Mouse (Mus musculus): ENCODE measurements at regions not wholly inside any gene's neighbourhood (a gene's known extent, or its start where the extent isn't known, plus 50 kb on each side); places are given as distances from the start of the nearest gene placed in this dataset.

DNA sequence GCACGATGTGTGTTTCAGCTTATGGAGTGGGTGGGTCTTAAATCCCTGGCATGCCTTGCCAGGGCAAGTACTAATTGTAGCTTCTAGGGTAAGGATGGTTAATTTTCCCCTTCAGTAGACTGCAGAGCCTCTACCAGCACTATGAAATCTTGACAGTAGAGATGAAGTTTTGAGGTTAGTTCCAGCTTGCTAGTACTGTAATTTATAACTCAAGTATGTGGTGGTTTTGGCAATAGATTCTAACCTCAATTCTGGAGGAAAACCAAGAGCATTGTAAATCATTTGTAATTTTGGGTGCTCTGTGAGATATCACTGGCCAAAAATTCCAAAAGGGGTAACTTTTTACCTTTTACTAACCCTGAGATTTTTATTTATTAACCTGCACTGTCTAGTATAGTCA, 164.3 kb upstream of the Ednrb start:
- DNase-seq (ENCODE audit: low read depth, low spot score) = no peak

DNA sequence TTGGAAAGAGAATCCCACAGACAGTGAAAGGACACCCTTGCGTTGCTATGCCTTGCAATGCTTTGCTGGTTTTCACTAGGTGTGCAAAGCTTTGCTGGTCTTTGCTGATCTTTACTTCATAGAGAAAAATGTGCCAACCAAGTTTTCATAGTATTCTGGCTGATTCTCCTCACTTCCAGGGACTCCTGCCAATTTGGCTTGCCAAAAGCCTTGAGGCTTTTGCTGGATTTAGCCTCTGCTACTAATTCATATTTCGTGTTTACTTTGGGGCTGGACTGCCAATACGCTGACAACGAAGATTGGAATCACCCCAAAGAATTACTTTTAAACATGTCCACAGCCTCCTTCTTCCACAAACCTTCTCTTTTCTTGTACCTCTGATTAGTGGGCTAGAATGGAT, 162.2 kb upstream of the Ednrb start:
- no peak for DNase-seq (ENCODE audit: low read depth, low spot score)

DNA sequence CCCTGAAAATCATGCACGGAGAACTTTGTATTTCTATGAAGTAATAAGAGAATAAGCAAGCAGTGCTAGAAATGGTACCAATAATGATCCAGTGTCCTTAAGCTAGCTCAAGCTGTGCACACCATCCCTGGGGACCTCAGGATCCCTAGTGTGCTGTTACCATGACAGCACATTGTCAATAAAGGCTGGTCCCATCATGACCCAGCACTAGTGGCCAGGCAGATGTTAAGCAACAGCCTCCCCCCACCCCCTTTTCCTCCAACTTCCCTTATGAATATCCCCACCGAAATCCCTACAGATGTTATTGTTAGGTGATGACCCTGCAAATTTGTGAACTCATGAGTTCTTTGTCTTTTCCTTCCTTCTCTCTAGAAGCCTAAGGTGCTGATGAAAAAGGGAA, 160.9 kb upstream of the Ednrb start:
- DNase-seq (ENCODE audit: low read depth, low spot score) = no peak

DNA sequence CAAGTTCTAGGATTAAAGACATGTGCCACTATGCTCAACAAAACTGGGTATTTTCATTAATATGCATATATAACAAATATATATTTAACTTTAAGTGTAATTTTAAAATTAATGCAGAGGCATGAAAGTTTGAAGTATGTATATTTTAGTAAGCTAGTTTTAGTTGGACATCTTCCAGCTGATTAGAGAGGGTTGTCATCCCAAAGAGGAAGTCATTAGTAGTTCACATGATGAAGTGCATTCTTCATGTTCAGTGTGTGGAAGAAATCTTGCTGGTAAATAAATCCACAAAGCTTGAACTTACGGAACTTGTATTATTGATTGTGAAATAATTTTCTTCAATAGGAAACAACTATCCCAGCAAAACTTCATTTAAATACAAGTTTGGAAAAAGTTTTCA, 158.2 kb upstream of the Ednrb start:
- no peak for DNase-seq (ENCODE audit: low read depth, low spot score)

DNA sequence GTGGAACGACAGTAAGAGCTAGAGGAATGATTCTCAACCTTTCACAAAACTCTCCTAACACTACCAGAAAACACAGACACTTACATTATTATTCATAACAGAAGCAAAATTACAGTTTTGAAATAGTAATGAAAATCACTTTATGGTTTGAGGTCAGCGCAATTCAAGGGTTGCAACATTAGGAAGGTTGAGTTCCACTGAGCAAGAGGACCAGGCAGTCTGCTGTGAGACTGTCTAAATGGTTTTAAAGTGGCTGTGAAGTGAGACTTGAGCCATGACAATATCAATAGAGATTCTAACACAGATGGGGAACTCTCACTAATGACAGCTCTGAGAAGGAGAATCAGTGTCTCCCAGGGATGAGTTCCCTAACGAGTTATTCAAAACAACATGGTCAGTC, 146.2 kb upstream of the Ednrb start:
- no peak for DNase-seq (ENCODE audit: low read depth, low spot score)

DNA sequence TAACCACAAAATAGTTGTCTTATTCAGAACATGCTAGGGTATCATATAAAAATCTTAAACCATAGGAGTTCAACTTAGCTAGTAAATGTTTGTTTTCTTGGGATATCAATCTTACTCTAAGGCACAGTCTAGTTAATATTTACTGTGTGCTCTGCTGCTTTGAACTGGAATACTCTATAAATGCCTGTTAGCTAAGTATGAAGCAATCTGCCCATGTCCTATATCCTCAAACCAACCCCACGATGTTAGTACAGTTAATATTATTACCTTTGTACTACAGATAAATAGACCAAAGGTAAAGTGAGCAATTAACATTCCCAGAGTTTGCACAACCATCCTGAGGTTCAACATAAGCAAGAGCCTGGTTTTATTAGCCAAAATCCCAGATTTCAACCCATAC, 145.7 kb upstream of the Ednrb start:
- no peak for DNase-seq (ENCODE audit: low read depth, low spot score)

DNA sequence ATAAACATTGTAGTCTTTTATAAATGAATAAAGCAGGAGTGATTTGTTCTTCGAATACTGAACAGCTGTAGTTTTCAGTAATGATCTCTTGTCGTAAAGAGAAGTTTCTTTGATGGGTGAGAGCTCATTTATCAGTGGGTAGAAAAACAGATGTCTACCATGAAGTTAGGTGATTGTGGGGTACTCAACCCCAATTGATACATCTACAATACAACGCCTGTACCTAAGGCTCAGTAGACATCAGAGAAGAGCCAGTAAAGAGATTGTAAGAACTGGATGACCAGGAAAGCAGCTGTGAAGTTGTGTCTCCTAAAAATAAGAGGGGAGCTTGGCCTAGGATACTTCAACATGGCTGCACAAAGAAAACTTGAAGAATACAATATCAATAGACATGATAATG, 143.1 kb upstream of the Ednrb start:
- no peak for DNase-seq (ENCODE audit: low read depth, low spot score)

DNA sequence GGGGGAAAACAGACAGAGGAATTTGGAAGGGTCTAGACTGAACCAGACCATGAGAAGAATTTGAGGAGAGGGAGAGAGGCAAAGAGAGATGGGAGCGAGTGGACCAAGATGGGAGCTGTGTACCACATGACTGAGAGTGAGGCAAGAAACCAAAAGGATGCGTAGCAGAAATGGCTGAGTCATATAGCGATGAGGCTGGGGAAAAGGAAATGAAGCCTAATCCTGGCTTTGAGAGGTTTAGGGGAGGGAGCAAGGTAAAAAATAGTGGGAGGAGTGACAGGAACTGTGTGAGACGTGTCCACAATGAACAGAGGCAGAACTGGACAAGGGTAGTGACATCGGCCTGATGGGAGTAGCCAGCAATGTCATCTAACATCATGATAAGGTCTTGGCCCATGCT, 140.1 kb upstream of the Ednrb start:
- no peak for DNase-seq (ENCODE audit: low read depth, low spot score)

DNA sequence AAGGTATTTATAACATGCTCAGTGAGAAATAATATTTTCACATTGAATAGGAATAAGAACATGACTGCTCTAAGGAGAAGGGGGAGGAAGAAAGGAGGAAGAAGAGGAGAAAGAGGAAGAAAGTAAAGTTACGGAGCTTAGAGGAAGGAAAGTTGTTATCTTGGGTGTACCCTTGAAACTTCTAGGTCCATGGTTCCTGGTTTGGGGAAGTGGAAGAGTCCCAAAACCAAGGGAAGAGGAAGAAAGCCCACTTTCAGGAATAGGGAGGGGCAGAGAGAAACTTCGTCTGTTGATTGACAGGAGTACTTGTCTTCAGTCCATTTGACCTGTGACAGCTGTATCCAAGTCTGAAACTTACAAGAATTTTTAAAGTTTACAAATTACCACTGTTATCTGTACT, 134.6 kb upstream of the Ednrb start:
- no peak for DNase-seq (ENCODE audit: low read depth, low spot score)

DNA sequence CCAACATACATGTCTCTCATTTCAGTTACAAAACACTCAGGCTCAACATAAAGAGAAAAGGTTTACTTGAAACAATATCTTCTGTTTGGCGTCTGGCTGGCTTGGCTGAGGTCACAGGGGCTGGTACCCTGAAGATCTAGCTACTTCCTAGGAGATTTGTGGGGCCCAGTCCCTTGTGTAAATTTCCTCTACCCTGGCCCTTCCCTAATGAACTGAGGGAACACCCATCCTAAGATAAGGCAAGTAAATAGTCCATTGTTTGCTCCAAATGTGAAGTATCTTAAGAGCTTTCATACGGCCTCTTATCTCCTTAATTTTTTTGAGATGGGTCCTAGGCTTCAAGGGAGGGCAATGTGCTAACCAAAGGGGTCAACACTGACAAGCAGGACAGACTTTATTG, 133.6 kb upstream of the Ednrb start:
- no peak for DNase-seq (ENCODE audit: low read depth, low spot score)

DNA sequence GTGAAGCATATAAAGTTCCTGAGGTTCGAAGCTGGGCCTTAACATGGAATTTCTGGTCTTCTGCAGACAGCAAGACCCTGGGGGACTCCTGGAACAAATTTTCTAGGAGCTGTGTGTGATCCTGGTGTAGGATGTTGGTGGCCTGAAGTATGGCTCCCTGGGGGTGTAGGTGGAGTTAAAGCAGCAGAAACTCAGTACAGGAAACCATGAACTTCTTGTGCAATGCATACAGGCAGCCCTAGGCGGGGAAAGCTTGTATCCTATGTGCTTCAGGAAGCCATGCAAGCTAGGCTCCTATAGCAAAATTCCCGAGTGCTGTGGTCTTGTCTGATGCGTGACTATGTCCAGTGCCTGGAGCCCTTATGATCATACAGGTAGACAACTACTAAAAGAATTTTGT, 129.8 kb upstream of the Ednrb start:
- DNase-seq (ENCODE audit: low read depth, low spot score) = no peak

DNA sequence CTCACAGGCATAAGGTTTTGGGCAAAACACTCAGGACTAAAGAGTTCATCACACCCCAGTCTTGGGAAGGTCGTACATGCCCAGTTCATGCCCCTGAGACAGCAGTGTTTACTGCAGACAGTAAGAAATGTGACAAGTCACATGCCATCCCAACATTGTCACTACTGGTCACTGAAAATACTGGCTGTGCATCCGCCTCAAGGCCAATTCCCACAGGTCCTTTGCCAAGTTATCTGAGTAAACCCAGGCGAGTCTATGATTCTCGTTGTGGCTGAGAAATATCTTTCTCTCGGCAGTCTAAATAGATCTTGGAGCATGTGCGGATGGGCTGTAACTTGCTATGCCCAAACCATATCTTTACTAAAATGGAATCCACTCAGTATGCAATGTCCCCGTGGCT, 128.9 kb upstream of the Ednrb start:
- DNase-seq (ENCODE audit: low read depth, low spot score) = no peak

DNA sequence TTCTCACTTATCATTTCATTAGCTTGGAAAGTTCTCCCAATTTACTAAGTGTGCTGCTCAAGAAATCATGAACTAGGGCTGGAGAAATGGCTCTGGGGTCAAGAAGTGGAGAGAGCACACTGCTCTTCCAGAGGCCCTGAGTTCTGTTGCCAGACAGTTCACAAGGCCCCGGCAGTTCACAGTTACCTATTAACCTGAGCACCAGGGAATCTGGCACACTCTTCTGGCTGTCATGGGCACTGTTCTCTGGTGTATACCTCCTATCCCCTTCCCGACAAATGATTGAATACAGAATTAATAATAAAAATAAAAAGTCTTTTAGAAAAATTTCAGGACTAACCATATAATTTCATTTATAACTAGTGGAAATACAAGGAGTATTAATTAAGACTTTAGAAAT, 125.1 kb upstream of the Ednrb start:
- no peak for DNase-seq (ENCODE audit: low read depth, low spot score)

DNA sequence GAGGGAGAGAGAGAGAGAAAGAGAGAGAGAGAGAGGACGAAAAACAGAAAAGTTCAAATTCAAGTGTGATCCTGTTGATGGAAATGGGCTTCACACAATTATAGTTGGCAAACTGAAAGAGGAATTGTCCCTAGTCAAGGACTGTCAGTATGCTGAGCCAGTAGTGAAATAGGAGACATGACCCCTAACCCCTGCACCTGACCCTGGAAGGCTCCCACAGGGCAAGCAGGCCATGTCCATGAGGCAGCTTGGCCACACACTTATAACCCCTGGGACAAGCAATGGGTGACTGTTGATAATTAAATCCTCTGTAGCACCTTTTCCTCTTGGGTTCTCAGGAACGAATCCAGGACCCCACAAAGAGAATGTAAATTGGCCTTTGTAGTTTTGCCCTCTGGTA, 122.1 kb upstream of the Ednrb start:
- DNase-seq (ENCODE audit: low read depth, low spot score) = no peak

DNA sequence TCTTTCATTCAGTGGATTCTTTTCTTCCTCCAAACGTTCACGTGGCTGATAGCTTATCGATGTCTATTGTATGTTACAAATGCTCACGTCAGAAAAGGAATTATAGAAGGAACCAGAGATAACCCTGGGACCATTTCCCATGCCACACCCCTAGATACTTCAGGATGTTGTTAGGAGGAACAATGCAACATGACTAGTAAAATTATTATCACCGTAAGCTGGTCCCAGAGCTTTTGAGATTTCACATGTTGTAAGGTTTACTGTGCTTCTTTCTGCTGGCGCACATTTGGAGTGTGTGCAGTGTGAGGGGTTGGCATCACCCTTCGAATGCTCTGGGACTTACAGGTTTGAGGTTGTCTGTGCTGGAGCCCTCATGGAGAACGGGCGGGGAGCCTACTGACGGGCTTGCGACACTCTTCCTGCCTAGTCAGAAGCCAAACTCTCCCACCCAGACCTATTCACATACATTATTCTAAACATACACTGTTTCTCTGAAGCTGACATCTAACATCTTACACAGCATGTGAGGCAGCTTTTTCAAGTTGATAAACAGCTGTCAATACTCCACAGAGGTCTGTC, 118.2 kb upstream of the Ednrb start:
- no peak for DNase-seq (ENCODE audit: low read depth, low spot score)

DNA sequence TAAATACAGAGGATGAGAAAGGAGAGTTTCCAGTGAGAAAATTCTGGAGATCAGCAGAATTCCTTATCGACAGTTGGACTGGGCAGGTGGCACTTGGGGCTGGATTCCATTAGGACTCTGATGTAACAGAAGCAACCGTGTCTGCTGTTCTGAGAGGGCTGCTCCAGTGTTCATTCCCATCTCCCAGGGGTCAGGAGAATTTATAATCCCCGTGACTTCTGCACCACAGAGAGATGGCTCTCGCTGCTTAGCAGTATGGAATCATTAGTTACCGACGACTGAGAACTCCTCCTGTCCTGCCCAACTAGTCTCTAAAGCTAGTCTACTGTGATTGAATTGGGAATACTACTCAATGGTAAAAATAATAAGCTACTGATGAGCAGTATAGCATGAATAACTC, 107.7 kb upstream of the Ednrb start:
- DNase-seq (ENCODE audit: low read depth, low spot score) = no peak

DNA sequence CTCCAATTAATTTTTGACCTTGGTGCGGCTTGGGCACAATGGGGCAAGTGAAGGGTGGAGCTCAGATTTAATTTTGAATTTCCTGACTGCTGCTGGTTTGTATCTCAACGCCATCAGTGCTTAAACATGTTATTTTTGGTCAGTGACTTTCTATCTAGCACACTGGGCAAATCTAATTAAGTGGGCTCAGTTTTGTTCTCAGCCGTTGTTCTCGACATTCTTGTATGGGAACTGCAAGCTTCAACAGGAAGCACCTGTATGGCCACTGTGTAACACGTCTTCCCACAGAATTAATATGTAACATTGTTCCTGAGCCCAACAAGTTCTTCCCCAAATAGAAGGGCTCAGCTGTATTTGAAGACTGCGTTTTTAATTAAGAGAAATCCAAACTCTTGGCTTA, 105.7 kb upstream of the Ednrb start:
- DNase-seq (ENCODE audit: low read depth, low spot score) = no peak

DNA sequence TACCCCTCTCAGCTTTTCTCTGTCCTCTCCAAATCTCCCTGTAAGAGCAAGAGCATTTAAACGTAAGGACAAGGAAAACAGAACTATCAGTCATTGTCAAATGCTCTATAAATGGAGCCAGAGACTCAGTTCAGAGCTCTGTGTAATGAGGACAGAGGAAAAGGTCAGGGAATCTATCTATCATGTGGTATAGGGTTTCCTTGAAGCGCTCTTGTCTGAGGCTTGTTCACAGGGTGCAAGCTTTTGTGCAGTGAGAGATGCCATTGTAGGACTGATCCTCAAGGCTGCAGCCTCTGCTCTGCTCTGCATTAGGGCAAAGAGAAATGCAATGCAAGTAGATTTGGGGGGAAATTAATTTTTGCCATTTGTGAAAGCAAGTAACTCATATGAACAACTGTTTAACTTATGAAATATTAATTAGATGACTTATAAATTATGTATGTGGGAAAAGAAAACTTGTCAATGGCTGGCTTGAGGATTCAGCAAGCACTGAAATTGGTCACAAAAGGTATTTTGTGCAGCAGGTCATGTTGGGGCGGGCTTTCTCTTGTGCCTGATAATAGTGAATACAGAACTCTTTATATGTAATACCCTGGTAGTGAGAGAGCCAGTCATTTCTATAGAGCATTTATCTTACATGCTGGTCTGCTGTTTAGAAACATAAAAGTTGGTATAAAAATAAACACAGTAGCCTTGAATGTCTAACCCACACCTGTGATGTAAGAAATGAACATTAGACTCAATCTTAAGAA, 104.0 kb upstream of the Ednrb start:
- DNase-seq (ENCODE audit: low read depth, low spot score) = no peak

DNA sequence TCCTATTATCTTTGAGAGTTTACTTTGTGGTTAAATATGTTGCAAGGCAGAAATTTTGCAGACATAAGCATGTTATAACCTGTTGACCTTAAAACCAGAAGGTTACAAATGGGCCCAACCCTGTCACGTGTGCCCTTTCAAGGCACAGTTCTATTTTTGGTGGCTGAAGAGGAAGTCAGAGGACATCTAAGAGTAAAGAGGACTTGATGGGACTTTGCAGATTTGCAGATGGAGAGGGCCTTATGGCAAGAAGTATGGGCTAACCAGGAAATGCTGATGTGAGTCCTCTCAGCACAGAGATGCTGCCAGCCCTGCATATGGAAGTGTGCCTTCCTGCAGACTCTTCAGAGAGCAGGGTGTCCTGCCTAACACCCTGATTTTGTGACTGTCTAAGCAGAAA, 101.6 kb upstream of the Ednrb start:
- no peak for DNase-seq (ENCODE audit: low read depth, low spot score)

DNA sequence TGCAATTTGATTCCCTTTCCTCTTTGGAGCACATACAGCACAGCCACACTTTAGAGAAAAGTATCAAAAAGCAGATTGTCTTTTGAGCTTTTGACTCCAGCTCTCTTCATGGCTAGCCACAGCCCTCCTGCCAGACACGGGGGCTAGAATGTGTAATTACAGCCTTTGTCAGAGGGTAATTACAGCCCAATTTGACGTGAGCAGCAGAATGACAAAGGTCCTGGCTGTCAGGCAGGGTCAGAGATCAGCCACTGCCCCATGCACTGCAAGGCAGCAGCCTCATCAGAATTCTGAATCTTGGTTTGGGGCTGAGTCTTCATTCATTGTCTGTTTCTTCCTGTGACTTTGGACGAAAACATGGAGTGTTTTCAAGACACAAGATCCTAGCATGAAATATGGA, 95.7 kb upstream of the Ednrb start:
- DNase-seq (ENCODE audit: low read depth, low spot score) = no peak

DNA sequence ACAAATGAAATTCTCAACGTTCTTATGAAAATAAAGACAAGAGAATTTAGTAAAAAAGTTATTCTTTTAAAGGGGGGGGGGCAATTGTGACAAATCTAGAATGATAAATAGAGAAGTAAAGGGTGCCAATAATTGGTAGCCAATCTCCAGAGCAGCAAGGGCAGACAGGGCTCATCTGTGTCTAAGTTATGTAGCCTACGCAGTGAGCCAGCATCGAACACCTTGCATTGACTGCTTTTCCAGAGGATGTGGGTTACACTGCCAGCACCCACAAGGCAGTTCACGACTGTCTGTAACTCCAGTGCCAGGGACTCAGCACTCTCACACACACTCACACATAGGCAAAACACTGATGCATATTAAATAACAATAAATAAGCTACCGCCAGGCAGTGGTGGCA, 94.7 kb upstream of the Ednrb start:
- DNase-seq (ENCODE audit: low read depth, low spot score) = no peak

DNA sequence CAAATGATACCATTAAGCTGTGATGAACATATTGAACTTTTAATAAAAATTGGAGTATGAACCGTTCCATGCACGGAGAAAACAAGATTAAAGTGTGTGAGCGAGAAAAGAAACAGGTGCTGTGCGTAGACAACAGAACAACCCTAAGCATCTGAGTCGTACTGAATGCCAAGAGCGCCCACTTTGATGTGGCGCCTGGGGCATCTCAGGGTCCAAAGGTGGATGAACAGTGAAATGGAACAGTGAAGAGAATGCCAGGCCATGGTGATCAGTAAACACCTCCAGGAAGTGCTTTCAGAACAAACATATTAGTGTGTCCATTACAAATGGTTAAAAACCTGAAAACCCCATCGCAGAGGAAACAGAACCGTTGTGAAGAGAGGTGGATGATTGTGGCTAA, 94.0 kb upstream of the Ednrb start:
- no peak for DNase-seq (ENCODE audit: low read depth, low spot score)

DNA sequence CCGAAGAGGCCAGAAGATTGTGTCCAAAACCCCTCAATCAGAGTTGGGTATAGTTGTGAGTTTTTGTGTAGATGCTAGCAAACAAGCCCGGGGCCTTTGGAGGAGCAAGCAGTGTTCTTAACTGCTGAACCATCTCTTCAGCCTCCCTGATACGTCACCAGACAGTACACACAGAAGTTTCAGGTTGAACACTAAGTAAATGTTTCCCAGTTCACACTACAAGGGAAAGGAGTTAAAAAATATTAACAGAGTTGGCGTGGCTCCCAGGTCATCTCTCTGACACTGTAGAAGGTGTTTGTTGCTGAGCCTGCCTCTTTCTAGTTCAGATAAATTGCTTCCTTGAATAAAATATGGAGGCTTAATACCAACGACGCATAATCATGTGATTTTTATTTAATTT, 93.5 kb upstream of the Ednrb start:
- DNase-seq (ENCODE audit: low read depth, low spot score) = no peak

DNA sequence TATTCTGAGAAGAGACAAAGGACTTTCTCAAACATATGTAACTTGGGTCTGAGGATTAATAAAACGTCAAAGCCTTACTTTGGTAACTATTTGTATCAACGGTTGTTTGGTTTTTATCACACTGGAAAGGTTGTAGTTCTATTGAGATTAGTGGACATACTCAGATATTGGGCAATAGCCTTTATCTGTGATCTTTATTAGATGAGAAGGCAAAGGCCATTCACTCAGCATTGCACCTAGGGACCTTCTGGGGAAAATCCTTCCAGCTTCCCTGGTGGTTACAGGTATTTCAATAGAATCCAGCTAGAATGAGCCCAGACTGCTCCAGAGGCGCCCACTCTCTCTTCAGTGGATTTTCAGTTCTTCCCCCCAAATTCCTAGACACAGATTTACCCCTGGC, 89.6 kb upstream of the Ednrb start:
- no peak for DNase-seq (ENCODE audit: low read depth, low spot score)

Data from brain, embryonic 18.5 days (tissue).